ENCODE assay signal across 9 mouse cellular contexts in the genomic region with DNA sequence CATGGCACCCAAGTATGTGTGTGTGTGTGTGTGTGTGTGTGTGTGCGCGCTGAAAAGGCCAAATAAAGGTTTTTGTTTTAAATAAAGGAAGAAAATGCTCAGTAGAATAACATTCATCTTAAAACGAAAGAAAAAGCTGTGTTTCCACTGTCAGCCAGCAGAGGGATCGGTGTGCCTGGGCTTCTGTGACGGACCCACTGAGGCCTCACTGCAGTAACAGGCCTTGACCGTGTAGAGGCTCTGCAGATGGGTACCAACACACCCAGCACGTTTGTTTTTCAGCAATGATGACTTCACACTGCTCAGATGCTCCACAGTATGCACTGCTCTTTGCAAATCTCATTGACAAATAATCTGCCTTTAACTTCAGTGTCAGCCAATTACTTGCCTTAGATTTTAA. TPM values are rescaled to one million over a fixed set of nuclear protein-coding genes. Genes with fewer than 3 reads are reported as not detected.
A peak's percentile ranks its signal among the peaks of the same experiment; 100 is the strongest.
DNase-seq lines count a peak whose midpoint lies in the region; ATAC-seq and TF ChIP-seq lines count a peak whose summit lies in the region.
"Had no signal": no experiment of that assay in that cellular context is flagged by ENCODE, and none has a peak within 500 bp of the region (broad histone marks: within the 10 kb centered on the region; RNA-seq: fewer than 3 reads in every experiment).

No protein-coding gene starts in this region.

- TF ChIP-seq CTCF in C2C12 (IDR thresholded peaks at IDR 0.05; ENCODE audit: control insufficient read depth, insufficient read depth, insufficient read length) = peak; percentile 2
- peak; percentile 79; the same call in 1 of the 2 replicates for TF ChIP-seq CTCF in thymus, adult 2 months (IDR thresholded peaks at IDR 0.05; ENCODE audit: borderline replicate concordance, control insufficient read depth, extremely low read depth, insufficient read depth, low read length, poor library complexity)

- no peaks in the 10 kb centered on the region for H3K79me2 ChIP-seq in C2C12 (ENCODE audit: control insufficient read depth, insufficient read depth)

- no peak overlapping the region for H3ac ChIP-seq in C2C12 (ENCODE audit: control insufficient read depth, insufficient read length, low read depth)

- no peak for TF ChIP-seq POLR2A in thymus, adult 2 months (IDR thresholded peaks at IDR 0.05; ENCODE audit: control insufficient read depth, extremely low read depth, insufficient read depth, low read length, poor library complexity)

- H3K27ac ChIP-seq in embryonic facial prominence, embryonic 12.5 days = no peak overlapping the region
- H3K27ac ChIP-seq in neural tube, embryonic 14.5 days (ENCODE audit: low read depth, low read length) = no peak overlapping the region
- H3K27ac ChIP-seq in thymus, adult 2 months (ENCODE audit: control insufficient read depth, insufficient read depth, low read length) = no peak overlapping the region

- intact Hi-C loops in heart, postnatal 14 days (cut with DNase I) = loop anchor here (10.0 kb wide), 1 partner anchor 411 kb away; a partner anchor contains a TSS

- WGBS in embryonic facial prominence, embryonic 12.5 days = 19% methylated on average over 7 of the region's 7 CpGs
- WGBS in neural tube, embryonic 14.5 days = 23% methylated on average over 7 of the region's 7 CpGs
- WGBS in thymus, adult 2 months = 20% methylated on average over 7 of the region's 7 CpGs

- H3K9me3 ChIP-seq in embryonic facial prominence, embryonic 12.5 days = no peaks in the 10 kb centered on the region
- H3K9me3 ChIP-seq in neural tube, embryonic 14.5 days (ENCODE audit: control insufficient read depth, low read length) = no peaks in the 10 kb centered on the region

- peak; percentile 74 for DNase-seq in adrenal gland, postnatal 10 days
- peak; percentile 53 to 69 for DNase-seq in heart, postnatal 14 days
- DNase-seq in kidney, postnatal 4 days = peak; percentile 73 to 79
- DNase-seq in lung, adult 18-20 months = peak; percentile 52 to 68
- DNase-seq in thymus, adult 2 months = peak; percentile 70

- no peaks in the 10 kb centered on the region for H3K79me3 ChIP-seq in C2C12 (ENCODE audit: low read depth)

- H3K27me3 ChIP-seq in C2C12 (ENCODE audit: control insufficient read depth, insufficient read depth, insufficient read length) = no peaks in the 10 kb centered on the region
- H3K27me3 ChIP-seq in embryonic facial prominence, embryonic 12.5 days = no peaks in the 10 kb centered on the region
- no peaks in the 10 kb centered on the region for H3K27me3 ChIP-seq in neural tube, embryonic 14.5 days (ENCODE audit: control insufficient read depth, insufficient read depth, low read length)
- H3K27me3 ChIP-seq in thymus, adult 2 months (ENCODE audit: control insufficient read depth, insufficient read depth, low read length) = no peaks in the 10 kb centered on the region

- no peak overlapping the region for H3K9ac ChIP-seq in embryonic facial prominence, embryonic 12.5 days
- no peak overlapping the region for H3K9ac ChIP-seq in neural tube, embryonic 14.5 days (replicated peaks; ENCODE audit: low read depth, low read length)

- no peaks in the 10 kb centered on the region for H3K36me3 ChIP-seq in C2C12 (ENCODE audit: control insufficient read depth, insufficient read depth)
- H3K36me3 ChIP-seq in embryonic facial prominence, embryonic 12.5 days = peaks cover 7% of the 10 kb centered on the region; the same call in 1 of the 2 replicates
- peaks cover 15% of the 10 kb centered on the region for H3K36me3 ChIP-seq in neural tube, embryonic 14.5 days (ENCODE audit: control insufficient read depth, insufficient read depth, low read length)
- H3K36me3 ChIP-seq in thymus, adult 2 months (ENCODE audit: control insufficient read depth, insufficient read depth, low read length) = no peaks in the 10 kb centered on the region

- 0 out of 2 replicates have a peak, but pooled peaks have one; percentile 69 for ATAC-seq in embryonic facial prominence, embryonic 12.5 days (ENCODE audit: insufficient number of reproducible peaks, insufficient read depth, low FRiP score, low TSS enrichment)
- peak; percentile 88 for ATAC-seq in neural tube, embryonic 14.5 days (ENCODE audit: low read depth)

- H3K4me2 ChIP-seq in embryonic facial prominence, embryonic 12.5 days (replicated peaks) = no peak overlapping the region
- H3K4me2 ChIP-seq in neural tube, embryonic 14.5 days (ENCODE audit: low read depth, low read length) = no peak overlapping the region

- H3K4me1 ChIP-seq in embryonic facial prominence, embryonic 12.5 days = no peaks in the 10 kb centered on the region
- no peaks in the 10 kb centered on the region for H3K4me1 ChIP-seq in neural tube, embryonic 14.5 days (ENCODE audit: control insufficient read depth, insufficient read depth, low read length)
- no peaks in the 10 kb centered on the region for H3K4me1 ChIP-seq in thymus, adult 2 months (replicated peaks; ENCODE audit: control insufficient read depth, insufficient read depth, low read length)

- no peak overlapping the region for H3K4me3 ChIP-seq in C2C12 (ENCODE audit: insufficient read depth, poor library complexity, severe bottlenecking)
- H3K4me3 ChIP-seq in embryonic facial prominence, embryonic 12.5 days = no peak overlapping the region
- H3K4me3 ChIP-seq in neural tube, embryonic 14.5 days (ENCODE audit: low read depth, low read length) = no peak overlapping the region
- H3K4me3 ChIP-seq in thymus, adult 2 months (ENCODE audit: control insufficient read depth, insufficient read depth, low read length) = no peak overlapping the region
- H3K4me3 ChIP-seq: erythroblast, embryonic 14.5 days had no signal

TF ChIP-seq in C2C12, 6 proteins besides CTCF, POLR2A, EP300 and RAD21:
- TF ChIP-seq MYOG (IDR thresholded peaks at IDR 0.05; ENCODE audit: control insufficient read depth, extremely low read depth, insufficient read length) (no peak), MAX (IDR thresholded peaks at IDR 0.05) (no peak), FOSL1 (IDR thresholded peaks at IDR 0.05; ENCODE audit: insufficient read depth, low read length, poor library complexity, severe bottlenecking) (no peak), MYOD1 (IDR thresholded peaks at IDR 0.05; ENCODE audit: control insufficient read depth, insufficient read length, low read depth) (no peak), CEBPB (IDR thresholded peaks at IDR 0.05; ENCODE audit: low read depth) (no peak), USF1 (IDR thresholded peaks at IDR 0.05; ENCODE audit: low read depth) (no peak)

RNA-seq across cellular contexts. Expression of a gene that starts 18.0 kb away (rescaled TPM):
- 0.09 TPM for polyA plus RNA-seq in C2C12 (2012; fragmentation: generic; extraction: Trizol)
- 1 to 10 TPM; 1.5 to 3.2 TPM for total RNA-seq in adrenal gland, postnatal 10 days (2021)
- polyA plus RNA-seq in embryonic facial prominence, embryonic 12.5 days (2016; fragmentation: Nextera tagmentation; extraction: Ambion mirVana) = 3.0 and 3.7 TPM in 2 replicates
- total RNA-seq in heart, postnatal 14 days (2021) = 1 to 10 TPM in 1 of 2 experiments, under 1 TPM in 1; 0.71 to 1.6 TPM
- polyA plus RNA-seq in neural tube, embryonic 14.5 days (2014; fragmentation: Nextera tagmentation; extraction: Ambion mirVana) = 0.95 and 1.9 TPM in 2 replicates
- polyA plus RNA-seq in thymus, adult 2 months (2012; rRNA removed) = 0.55 and 2.6 TPM in 2 replicates
- polyA plus RNA-seq: erythroblast, embryonic 14.5 days had no signal

RNA-seq across cellular contexts. Expression of a gene that starts 43.1 kb away (rescaled TPM):
- polyA plus RNA-seq in C2C12 (2012; fragmentation: generic; extraction: Trizol) = 1.5 TPM
- total RNA-seq in adrenal gland, postnatal 10 days (2021) = 10 to 100 TPM; 20.7 to 22.4 TPM
- 8.1 and 9.1 TPM in 2 replicates for polyA plus RNA-seq in embryonic facial prominence, embryonic 12.5 days (2016; fragmentation: Nextera tagmentation; extraction: Ambion mirVana)
- 1 to 10 TPM; 2.4 to 3.6 TPM for total RNA-seq in heart, postnatal 14 days (2021)
- 33.2 and 35.6 TPM in 2 replicates for polyA plus RNA-seq in neural tube, embryonic 14.5 days (2014; fragmentation: Nextera tagmentation; extraction: Ambion mirVana)
- polyA plus RNA-seq in thymus, adult 2 months (2012; rRNA removed) = 9.6 and 10.6 TPM in 2 replicates
